Mouse (Mus musculus) limb, embryonic 15.5 days (tissue): ENCODE results near the gene Gm21833. TPM values are rescaled to one million over a fixed set of nuclear protein-coding genes. Genes with fewer than 3 reads are reported as not detected.
"Not testable (repeated sequence)": the region's sequence is repeated elsewhere in the genome, so short reads cannot be mapped to it uniquely, and the experiment has no call there.

ENCODE experiments used
- ATAC-seq: fragments of 200-750 bp; cut with Nextera tagmentation; 2 replicates; pipeline ENCODE4 v1.8.0; 2017; ENCODE audit warnings: low read depth, moderate TSS enrichment; ENCODE audit not compliant: insufficient number of reproducible peaks, low FRiP score, low TSS enrichment
- H3K27ac ChIP-seq: fragments of 300-500 bp; sonication (generic); 2 replicates; pipeline ENCODE4 v1.5.1; 2015; ENCODE audit warnings: moderate library complexity, mild to moderate bottlenecking, inconsistent platforms
- H3K27me3 ChIP-seq: fragments of 300-500 bp; sonication (generic); 2 replicates; pipeline ENCODE4 v1.6.1; 2015; ENCODE audit warnings: inconsistent platforms
- H3K36me3 ChIP-seq: fragments of 300-500 bp; sonication (generic); 2 replicates; pipeline ENCODE4 v1.6.1; 2015; ENCODE audit warnings: inconsistent platforms
- H3K4me1 ChIP-seq: fragments of 300-500 bp; sonication (generic); 2 replicates; pipeline ENCODE4 v1.6.1; 2015; ENCODE audit warnings: inconsistent platforms
- H3K4me2 ChIP-seq: fragments of 300-500 bp; sonication (generic); 2 replicates; pipeline ENCODE4 v1.6.1; 2015; ENCODE audit warnings: mild to moderate bottlenecking, inconsistent platforms
- H3K4me3 ChIP-seq: fragments of 300-500 bp; sonication (generic); 2 replicates; pipeline ENCODE4 v1.5.1; 2015; ENCODE audit warnings: mild to moderate bottlenecking, inconsistent platforms
- H3K9ac ChIP-seq: fragments of 300-500 bp; sonication (generic); 2 replicates; pipeline ENCODE4 v1.6.1; 2015; ENCODE audit warnings: inconsistent platforms
- H3K9me3 ChIP-seq: fragments of 300-500 bp; sonication (generic); 2 replicates; pipeline ENCODE4 v1.6.1; 2016; ENCODE audit warnings: inconsistent platforms
- WGBS: fragments of 180-500 bp; shearing (Covaris S2); methylation state at CpG from one replicate; pipeline ENCODE4 v1.1.7; 2015; 5-methylcytosine and 5-hydroxymethylcytosine counted together
- polyA plus RNA-seq: library from polyadenylated mRNA; unstranded; fragments of >200 nt; fragmentation: Nextera tagmentation; extraction: Ambion mirVana; gene quantifications from 2 replicates; pipeline ENCODE4 v1.2.1, GENCODE M21; 2015

Gm21833 gene
- polyA plus RNA-seq = not detected in 2 replicates

- H3K27ac ChIP-seq, H3K4me2 ChIP-seq, H3K9ac ChIP-seq, H3K27me3 ChIP-seq, H3K36me3 ChIP-seq, H3K9me3 ChIP-seq, ATAC-seq, H3K4me1 ChIP-seq, H3K4me3 ChIP-seq: not testable (repeated sequence)
- 79% methylated on average over 2 of the region's 2 CpGs for WGBS
Measured at GRCm38 (mm10) chr16:82828082-82828481, at the start of gene Gm21833. TSS of gene Gm21833 (plus strand) at chr16:82828382.

DNA sequence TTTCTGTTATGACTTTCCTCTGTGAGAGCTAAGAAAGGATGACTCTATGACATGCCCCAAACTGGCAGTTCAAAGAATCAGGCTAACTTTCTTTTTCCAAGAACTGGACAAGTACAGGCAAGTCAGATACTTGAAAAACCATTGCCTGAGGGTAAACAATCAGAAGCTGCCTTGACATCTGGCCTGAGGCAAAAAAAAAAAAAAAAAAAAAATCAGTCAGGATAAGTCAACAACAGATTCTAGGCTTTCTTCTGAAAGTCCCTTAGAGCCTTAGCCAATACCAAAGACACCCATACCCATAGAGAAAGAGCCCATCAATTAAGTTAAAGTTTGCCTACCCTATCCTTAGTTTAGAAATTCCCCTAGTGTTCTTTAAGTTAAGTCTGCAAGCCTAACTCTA, 38.7 kb upstream of the Gm21833 start:
- ATAC-seq = no peak
- Histone ChIP-seq H3K9ac (no peak overlapping the region), H3K27me3 (no peaks in the 10 kb centered on the region), H3K27ac (no peak overlapping the region), H3K36me3 (no peaks in the 10 kb centered on the region), H3K9me3 (no peaks in the 10 kb centered on the region), H3K4me2 (no peak overlapping the region), H3K4me1 (no peaks in the 10 kb centered on the region), H3K4me3 (no peak overlapping the region)

- H3K36me3 ChIP-seq = no peaks in the 10 kb centered on the region
- 86% methylated on average over 4 of the region's 4 CpGs for WGBS
- no peak for ATAC-seq
Measured at GRCm38 (mm10) chr16:82796489-82796888, 31.7 kb upstream of the Gm21833 start.

GRCm38 (mm10) chr16:82815255-82815654, 12.9 kb upstream of the Gm21833 start:
- Histone ChIP-seq H3K27ac (no peak overlapping the region), H3K9ac (no peak overlapping the region), H3K27me3 (no peaks in the 10 kb centered on the region), H3K4me3 (no peak overlapping the region), H3K4me1 (no peaks in the 10 kb centered on the region), H3K4me2 (no peak overlapping the region), H3K9me3 (no peaks in the 10 kb centered on the region), H3K36me3 (no peaks in the 10 kb centered on the region)
- ATAC-seq = no peak

More at GRCm38 (mm10) chr16:82796489-82796888, 31.7 kb upstream of the Gm21833 start:
- Histone ChIP-seq H3K4me1 (no peaks in the 10 kb centered on the region), H3K27ac (no peak overlapping the region), H3K9me3 (no peaks in the 10 kb centered on the region), H3K4me2 (no peak overlapping the region), H3K9ac (no peak overlapping the region), H3K4me3 (no peak overlapping the region), H3K27me3 (no peaks in the 10 kb centered on the region)

DNA sequence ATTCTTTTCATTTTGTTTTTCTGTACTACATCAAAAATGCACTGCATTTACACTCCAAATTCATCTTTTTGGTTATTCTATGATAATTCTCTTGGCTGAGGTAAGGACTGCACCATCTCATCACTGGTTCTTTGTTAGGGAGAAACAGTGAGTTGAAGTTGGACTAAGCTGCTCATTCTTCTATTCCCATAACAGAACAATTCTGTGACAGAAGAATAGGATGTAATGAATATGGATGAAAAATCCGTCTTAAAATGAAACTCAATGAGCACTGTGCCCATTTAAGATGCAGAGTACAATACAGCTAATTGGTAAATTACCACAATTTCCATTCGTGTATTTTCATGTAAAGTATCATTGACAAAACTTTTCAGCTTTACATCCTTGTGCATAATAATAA, 11.6 kb upstream of the Gm21833 start:
- Histone ChIP-seq H3K4me1 (no peaks in the 10 kb centered on the region), H3K27me3 (no peaks in the 10 kb centered on the region), H3K27ac (no peak overlapping the region), H3K4me3 (no peak overlapping the region), H3K9me3 (no peaks in the 10 kb centered on the region), H3K9ac (no peak overlapping the region), H3K36me3 (no peaks in the 10 kb centered on the region), H3K4me2 (no peak overlapping the region)
- 68% methylated on average over 2 of the region's 2 CpGs for WGBS
- no peak for ATAC-seq

DNA sequence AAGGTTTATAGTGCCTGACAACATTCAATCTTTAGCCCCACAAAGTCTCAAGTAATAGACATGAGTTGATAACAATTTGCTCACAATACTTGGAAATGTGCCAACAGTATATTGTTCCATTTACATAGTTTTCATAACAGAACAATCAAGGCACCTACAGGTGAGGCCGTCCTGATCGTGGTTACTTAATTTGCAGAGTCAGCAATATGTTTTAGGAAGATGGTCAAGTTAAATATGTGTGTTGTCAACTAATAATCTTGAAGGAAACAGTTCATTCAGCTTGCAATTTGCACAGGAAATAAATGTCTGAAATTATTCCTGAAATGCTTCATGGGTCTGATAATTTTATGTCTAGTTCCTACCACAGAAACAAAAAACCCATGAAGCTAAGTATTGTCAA, 27.6 kb downstream of the Gm21833 start:
- Histone ChIP-seq H3K27ac (no peak overlapping the region), H3K4me2 (no peak overlapping the region), H3K9me3 (no peaks in the 10 kb centered on the region), H3K4me3 (no peak overlapping the region), H3K36me3 (no peaks in the 10 kb centered on the region), H3K27me3 (no peaks in the 10 kb centered on the region), H3K9ac (no peak overlapping the region), H3K4me1 (no peaks in the 10 kb centered on the region)
- 82% methylated on average over 2 of the region's 2 CpGs for WGBS
- ATAC-seq = no peak

DNA sequence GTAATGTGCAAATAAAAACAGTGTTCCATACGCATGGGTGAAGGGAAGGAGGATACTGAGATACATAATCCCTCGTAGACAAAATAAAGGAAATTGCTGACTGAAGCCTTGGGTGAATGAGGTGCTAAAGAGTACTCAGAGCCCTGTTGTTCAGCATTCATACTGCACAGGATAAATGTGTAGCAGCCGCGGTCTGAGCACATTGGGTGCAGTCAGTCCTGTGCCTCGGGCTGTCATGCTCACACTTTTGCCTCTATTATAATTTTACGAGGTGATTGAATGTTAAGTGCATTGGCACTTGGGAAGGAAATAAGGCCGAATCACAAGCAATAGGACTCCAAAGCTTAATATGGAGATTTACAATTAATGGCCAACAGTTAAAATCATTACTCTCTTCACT, 36.4 kb downstream of the Gm21833 start:
- 45% methylated on average over 7 of the region's 7 CpGs for WGBS
- no peak overlapping the region for H3K9ac ChIP-seq
- no peak for ATAC-seq

More for the DNA sequence above, 36.4 kb downstream of the Gm21833 start:
- H3K27ac ChIP-seq = no peak overlapping the region
- no peaks in the 10 kb centered on the region for H3K9me3 ChIP-seq
- H3K36me3 ChIP-seq = no peaks in the 10 kb centered on the region
- no peak overlapping the region for H3K4me3 ChIP-seq
- no peak overlapping the region for H3K4me2 ChIP-seq
- no peaks in the 10 kb centered on the region for H3K27me3 ChIP-seq
- no peaks in the 10 kb centered on the region for H3K4me1 ChIP-seq
